Mouse (Mus musculus) splenic B cell, adult 2 months (primary cell): ENCODE results near the gene Arhgef19.

Experiments
- DNase-seq: peaks from one replicate; pipeline ENCODE4 v3.0.0-alpha.2; 2011; ENCODE audit warnings: low read depth, low spot score
- H3K27me3 ChIP-seq: 2 replicates; pipeline ENCODE4 v1.6.1; 2012; ENCODE audit warnings: mild to moderate bottlenecking, low read length, moderate library complexity, mixed read lengths; ENCODE audit not compliant: control insufficient read depth, poor library complexity, insufficient read depth, severe bottlenecking
- H3K36me3 ChIP-seq: 2 replicates; pipeline ENCODE4 v1.6.1; 2012; ENCODE audit warnings: mild to moderate bottlenecking, low read length, moderate library complexity, mixed read lengths; ENCODE audit not compliant: control insufficient read depth, poor library complexity, insufficient read depth, severe bottlenecking

Arhgef19 gene

DNA sequence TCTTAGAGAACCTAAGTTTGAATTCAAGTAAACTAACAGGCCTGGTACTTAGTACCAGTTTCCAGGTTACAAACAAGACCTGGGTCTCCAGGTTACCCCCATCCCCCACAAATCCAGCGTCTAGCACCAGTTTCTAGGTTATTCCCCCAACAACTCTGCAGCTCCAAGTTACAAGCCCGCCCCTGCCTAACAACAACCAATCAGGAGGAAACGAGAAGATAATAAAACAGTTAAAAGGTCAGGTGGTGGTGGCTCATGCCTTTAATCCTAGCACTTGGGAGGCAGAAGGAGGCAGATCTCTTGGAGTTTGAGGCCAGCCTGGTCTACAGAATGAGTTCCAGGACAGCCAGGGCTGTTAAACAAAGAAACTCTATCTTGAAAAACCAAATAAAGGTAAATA is 28.0 kb downstream of the Arhgef19 start:
- H3K27me3 ChIP-seq = no peaks in the 10 kb centered on the region
- DNase-seq = no peak
- H3K36me3 ChIP-seq = no peaks in the 10 kb centered on the region

DNA sequence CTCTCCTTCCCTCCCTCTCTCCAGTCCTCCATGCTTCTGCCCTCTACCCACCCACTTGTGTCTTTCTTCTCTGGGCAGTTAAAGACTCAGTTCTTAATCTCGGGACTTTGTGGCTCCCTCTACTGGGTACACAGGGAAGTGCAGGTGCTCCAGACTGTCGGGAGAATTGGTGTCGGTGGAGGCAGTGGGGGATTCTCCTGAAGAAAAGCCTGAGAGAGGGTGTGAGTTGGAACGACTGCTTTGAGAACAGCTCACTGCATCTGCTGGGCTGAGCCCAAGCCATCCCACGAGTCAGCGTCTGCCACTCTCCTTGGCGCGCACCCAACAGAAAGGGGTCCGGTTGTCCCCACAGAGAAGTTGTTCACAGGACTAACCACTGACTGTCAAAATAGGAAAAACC is 28.5 kb downstream of the Arhgef19 start:
- DNase-seq = peak; percentile 64
- Histone ChIP-seq H3K27me3 (no peaks in the 10 kb centered on the region), H3K36me3 (no peaks in the 10 kb centered on the region)

DNA sequence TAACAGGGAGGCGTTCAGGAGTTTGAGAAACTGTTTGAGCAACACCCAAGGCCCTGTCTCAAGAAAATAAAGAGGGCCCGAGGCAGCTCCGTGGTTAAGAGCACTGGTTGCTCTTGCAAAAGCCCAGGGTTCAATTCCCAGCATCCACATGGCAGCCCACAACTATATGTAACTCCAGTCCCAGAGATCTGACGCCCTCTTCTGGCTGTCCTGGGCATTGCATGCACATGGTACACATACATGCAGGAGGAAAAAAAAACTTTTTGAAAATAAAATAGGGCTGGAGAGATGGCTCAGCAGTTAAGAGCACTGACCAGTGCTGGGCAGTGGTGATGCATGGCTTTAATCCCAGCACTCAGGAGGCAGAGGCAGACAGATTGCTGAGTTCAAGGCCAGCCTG is 29.1 kb downstream of the Arhgef19 start:
- Histone ChIP-seq H3K27me3 (no peaks in the 10 kb centered on the region), H3K36me3 (no peaks in the 10 kb centered on the region)
- DNase-seq = peak; percentile 28

DNA sequence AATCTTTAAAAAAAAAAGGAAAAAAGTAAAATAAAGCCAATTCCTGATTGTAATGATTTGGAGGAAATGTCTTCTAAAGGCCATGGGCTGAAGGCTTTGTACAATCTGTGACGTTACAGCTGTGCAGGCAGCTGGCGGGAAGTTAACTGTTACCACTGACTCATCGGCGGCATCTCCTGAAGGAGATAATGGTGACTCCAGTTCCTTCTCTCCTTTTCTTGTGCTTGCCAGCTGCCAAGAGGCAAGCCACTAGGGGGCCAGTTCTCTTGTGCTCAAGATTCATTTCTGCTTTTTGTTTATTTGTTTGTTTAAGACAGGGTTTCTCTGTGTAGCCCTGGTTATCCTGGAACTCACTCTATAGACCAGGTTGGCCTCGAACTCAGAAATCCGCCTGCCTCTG is 29.8 kb downstream of the Arhgef19 start:
- peak; percentile 26 for DNase-seq
- Histone ChIP-seq H3K27me3 (no peaks in the 10 kb centered on the region), H3K36me3 (no peaks in the 10 kb centered on the region)

DNA sequence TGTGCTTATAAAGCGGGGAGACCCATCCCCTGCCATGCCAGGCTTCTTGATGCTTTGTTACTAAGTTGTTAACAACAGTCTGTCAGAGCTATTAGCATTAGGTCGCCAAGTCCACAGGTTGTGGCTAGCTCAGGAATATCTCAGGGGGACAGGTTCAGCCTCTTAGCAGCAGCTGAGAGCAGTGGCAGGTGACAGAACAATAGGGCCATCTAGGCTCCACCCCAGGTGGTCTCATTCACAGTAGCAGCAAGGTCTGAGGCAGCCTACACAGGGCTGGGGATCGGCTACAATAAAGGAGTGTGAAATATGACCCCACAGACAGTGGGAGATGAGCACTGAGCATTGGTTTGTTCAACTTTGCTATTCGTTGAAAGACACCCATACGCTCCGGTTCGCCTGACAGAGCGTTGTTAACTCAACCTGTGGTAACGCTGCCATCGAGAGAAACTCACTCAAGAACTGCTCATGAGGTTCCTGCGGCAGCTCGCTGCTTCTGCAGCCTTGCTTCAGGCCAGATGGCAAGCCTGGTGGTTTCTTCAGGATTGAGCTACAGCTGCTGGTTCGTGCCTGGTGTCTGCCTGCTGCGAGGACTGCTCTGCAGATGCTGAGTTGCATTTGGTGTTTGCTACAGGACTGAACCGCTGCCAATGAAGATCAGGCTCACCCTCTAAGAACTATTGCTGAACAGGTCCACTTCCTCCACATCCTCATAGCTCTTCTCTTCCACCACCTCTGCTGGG is 31.1 kb downstream of the Arhgef19 start:
- no peaks in the 10 kb centered on the region for H3K27me3 ChIP-seq
- H3K36me3 ChIP-seq = no peaks in the 10 kb centered on the region
- DNase-seq = no peak

DNA sequence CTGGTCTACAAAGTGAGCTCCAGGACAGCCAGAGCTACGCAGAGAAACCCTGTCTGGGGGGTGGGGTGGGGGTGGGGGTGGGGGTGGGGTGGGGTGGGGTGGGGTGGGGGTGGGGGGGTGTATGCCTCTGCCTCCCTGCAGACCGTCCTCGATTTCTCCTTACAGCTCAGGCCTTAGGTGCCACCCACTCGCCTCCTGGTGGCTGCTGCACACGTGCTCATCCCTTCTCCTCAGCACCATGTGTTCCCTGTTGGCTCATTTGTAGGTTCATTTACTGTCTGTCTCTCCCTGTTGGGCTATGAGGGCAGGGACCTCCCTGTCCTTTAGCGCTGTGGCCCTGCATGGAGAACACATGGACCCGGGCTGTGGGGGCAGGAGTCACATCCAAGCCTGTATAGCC is 31.9 kb downstream of the Arhgef19 start:
- DNase-seq = no peak
- no peaks in the 10 kb centered on the region for H3K36me3 ChIP-seq

DNA sequence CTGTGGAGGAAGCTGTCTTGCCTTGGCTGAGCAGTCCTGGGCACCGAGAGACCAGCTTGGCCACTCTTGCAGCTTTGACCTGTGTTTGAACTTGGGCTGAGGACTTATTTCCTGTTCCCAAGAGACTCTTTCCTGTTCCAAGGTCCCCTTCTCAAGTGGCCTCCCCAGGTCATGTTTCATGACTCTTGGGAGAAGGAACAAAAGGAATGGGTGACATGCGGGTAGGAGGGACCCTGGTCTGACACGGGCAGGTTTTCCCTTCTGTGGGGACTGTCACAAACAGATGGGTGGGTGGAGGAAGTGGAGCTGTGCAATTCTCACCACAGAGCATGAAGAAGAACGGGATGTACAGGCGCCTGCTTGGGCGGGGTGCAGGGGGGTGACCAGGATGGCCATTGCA is 32.4 kb downstream of the Arhgef19 start:
- DNase-seq = no peak
- Histone ChIP-seq H3K36me3 (no peaks in the 10 kb centered on the region), H3K27me3 (no peaks in the 10 kb centered on the region)

More for the DNA sequence above, 31.9 kb downstream of the Arhgef19 start:
- H3K27me3 ChIP-seq = no peaks in the 10 kb centered on the region

DNA sequence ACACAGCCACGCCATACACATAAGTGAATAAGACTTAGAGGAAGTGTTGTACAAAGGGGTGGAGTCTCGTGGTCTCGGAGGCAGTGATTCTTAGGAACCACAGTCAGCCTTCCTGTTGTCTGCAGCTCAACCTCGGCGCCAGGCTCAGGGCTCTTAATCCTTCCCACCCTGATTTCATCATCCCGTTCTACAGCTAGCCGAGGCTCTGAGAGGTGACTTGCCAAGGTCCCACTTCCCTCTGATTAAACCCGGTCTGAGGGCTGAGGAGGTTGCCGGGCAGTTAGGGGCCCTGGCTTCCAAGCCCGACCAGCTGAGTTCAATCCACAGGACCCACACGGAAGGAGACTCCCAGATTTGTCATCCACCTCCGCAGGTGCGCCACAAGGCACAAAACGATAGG is 33.6 kb downstream of the Arhgef19 start:
- DNase-seq = peak; percentile 69
- H3K27me3 ChIP-seq = no peaks in the 10 kb centered on the region
- H3K36me3 ChIP-seq = no peaks in the 10 kb centered on the region

DNA sequence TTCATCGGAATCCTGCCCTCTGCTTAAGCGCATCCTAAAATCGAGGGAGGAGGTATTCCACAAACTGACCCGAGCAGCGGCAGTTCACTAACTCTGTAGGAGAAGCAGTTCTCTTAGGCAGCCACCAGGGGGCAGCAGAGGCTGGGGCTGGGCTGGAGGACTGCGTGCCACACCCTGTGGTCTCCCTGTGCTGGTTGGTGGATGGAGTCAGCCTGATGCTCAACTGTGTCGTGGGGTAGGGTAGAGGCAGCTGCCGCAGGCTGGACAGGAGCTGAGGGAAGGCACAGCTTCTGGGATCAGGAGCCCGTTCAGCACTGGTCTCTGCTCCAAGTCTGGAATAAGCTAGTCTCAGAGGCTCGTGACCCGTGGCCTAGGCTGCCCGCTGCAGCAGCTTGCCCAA is 34.0 kb downstream of the Arhgef19 start:
- Histone ChIP-seq H3K27me3 (no peaks in the 10 kb centered on the region), H3K36me3 (no peaks in the 10 kb centered on the region)
- peak; percentile 87 for DNase-seq

DNA sequence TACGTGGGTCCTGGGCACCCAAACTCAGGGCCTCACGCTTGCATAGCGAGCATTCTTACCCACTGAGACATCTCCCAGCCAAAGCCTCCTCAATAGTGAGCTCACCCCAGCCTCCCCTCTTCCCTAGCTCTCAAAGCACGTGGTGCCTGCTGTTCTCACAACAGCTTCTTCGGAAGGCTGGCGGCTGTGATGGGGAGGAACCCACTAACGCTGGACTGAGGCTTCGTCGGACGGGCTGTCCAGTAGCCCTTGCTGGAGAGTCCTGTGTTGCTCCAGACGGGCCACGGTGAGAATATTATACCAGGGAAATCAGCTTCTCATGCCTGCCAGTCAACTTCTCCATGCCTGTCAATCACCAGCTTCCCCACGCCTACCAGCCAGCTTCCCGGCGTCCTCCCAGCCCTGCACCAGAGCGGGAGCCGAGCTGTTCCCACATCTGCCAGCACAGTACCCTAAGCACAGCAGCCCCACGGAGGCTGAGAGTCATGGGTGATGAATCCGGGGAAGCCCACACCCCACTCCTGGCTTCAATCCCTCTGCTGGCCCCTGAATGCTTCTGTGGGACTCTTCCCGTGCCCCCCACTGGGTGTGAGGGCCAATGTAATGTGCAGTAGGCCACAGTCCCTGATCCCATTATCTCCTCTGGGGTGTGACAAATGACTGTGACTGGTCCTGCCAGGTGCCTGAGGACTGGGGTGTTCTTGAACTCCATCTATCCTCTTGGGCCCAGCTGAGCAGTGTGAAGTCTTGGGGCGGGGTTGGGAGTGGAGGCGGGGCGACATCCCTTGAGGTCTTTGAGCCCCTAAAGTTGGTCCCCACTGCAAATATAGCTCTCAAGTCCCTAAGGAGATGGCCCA is 35.4 kb downstream of the Arhgef19 start:
- Histone ChIP-seq H3K36me3 (no peaks in the 10 kb centered on the region), H3K27me3 (no peaks in the 10 kb centered on the region)
- DNase-seq = no peak

DNA sequence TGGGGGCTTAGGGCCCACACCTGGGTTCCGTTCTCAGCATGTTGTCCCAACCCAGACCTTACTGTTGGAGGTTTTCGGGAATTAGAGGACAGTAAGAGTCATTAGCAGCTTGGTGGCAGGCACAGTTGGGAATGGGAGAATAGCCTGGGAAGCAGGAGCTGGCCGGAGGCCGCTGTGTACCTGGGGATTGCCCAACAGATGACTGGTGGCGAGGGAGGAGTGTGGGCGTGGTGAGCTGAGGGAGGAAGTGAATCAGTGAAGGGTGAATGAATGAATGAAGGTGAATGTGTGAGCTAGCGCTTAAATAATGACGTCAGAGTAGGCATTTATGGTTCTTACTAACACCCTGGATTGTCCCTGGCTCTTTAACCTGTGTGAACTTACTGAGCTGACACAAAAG is 37.9 kb downstream of the Arhgef19 start:
- no peaks in the 10 kb centered on the region for H3K27me3 ChIP-seq
- no peaks in the 10 kb centered on the region for H3K36me3 ChIP-seq
- DNase-seq = no peak

DNA sequence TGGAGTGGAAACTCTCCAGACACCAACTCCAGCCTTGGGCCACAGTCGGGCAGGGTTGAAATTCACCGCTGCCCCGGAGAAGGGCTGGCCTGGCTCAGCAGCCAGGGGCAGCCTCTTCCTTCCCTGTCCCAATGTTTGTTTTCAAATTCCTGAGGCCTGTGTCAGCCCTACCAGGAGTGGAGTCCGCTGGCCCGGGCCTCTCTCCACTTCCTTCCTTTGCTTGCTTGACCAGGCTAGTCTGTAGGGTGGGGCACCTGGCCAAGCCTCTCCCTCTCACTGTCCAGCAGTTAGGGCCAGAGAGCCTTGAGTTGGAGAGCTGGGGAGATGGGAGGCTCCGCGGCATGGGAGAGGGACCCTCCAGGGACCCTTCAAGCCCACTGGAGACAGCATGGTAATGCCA is 38.9 kb downstream of the Arhgef19 start:
- no peak for DNase-seq
- Histone ChIP-seq H3K27me3 (no peaks in the 10 kb centered on the region), H3K36me3 (no peaks in the 10 kb centered on the region)

DNA sequence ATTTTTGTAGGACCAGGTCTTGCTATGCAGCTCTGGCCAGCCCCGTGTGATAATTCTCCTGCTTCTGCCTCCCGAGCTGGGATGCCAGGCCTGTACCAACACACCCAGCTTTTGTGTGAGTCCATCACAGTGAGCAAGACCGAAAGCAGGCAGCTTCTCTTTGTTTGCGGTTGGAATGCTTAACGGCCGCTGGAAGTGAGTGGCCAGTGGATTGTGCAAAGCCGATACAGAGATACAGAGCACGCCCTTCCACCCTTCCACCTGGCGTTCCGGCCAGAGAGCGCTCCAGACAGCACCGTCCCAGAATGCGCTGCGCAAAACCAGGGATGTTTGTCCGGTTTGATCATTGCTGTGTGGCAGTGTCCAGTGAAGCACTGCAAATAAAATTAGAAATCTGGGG is 40.0 kb downstream of the Arhgef19 start:
- no peak for DNase-seq
- Histone ChIP-seq H3K27me3 (no peaks in the 10 kb centered on the region), H3K36me3 (no peaks in the 10 kb centered on the region)

DNA sequence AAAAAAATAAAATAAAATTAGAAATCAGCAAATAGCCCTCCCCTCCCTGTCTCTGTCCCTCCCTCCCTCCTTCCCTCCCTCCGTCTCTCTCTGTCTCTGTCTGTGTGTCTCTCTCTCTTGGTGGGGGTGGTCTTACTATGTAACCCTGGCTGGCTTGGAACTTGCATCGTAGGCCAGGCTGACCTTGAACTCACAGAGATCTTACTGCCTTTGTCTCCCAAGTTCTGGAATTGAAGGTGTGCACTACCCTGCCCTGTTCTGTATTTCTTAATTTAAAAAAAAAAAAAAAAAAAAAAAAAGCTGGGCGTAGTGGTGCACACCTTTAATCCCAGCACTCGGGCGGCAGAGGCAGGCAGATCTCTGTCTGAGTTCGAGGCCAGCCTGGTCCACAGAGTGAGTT is 40.5 kb downstream of the Arhgef19 start:
- no peaks in the 10 kb centered on the region for H3K27me3 ChIP-seq
- no peak for DNase-seq
- no peaks in the 10 kb centered on the region for H3K36me3 ChIP-seq

DNA sequence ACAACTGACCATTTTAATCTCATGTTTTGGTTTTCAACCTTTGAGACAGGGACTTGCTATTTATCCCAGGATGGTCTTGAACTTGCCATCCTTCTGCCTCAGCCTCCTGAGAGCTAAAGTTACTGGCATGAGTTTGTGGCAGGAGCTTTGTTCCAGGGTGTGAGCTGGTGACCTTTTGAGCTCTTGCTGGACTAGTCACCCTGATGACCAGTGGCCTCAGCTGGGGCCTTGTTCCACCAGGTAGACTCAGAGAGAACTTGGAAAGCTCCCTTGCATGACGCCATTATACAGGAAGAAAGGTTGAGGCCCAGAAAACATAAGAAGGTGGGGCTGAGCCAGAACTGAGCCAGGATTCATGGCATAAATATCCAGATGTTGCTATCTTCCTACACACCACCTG is 41.2 kb downstream of the Arhgef19 start:
- no peaks in the 10 kb centered on the region for H3K36me3 ChIP-seq
- no peaks in the 10 kb centered on the region for H3K27me3 ChIP-seq
- no peak for DNase-seq
